Mouse (Mus musculus): ENCODE data around the gene Ugt1a5. TPM values are rescaled to one million over a fixed set of nuclear protein-coding genes. Genes with fewer than 3 reads are reported as not detected.
A peak's percentile ranks its signal among the peaks of the same experiment; 100 is the strongest.
"Not testable (repeated sequence)": the region's sequence is repeated elsewhere in the genome, so short reads cannot be mapped to it uniquely, and the experiment has no call there.

Gene Ugt1a5
- total and polyA plus RNA-seq, 2 experiments from 2014 or later, result not detected

DNA sequence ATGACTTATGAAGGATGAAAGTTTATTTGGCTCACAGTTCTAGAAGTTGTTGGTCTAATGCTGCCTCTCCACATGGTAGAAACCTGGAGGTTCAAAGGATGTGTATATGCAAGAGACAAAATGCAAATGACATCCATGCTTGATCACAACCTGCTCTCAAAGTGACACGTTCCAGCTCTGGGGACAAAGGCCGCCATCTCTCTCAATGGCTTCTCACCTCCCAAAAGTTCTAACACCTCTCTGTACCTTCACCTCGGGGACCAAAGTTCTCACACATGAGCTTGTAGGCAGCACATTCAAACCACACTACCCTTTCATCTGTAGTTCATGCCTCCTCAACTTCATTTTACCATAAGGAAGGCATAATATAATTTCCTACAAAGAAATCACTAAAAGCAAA lies 51.8 kb downstream of the Ugt1a5 start:
- TF ChIP-seq EP300 (IDR thresholded peaks at IDR 0.05; ENCODE audit: low read depth) (no peak), CTCF (IDR thresholded peaks at IDR 0.05; ENCODE audit: low read depth) (no peak)
- Histone ChIP-seq H3K4me1 (ENCODE audit: control insufficient read depth, insufficient read depth) (no peaks in the 10 kb centered on the region), H3K4me3 (ENCODE audit: low read depth, low read length) (no peak overlapping the region), H3K4me2 (ENCODE audit: low read depth, low read length) (no peak overlapping the region), H3K9ac (replicated peaks; ENCODE audit: low read depth, low read length) (no peak overlapping the region), H3K36me3 (replicated peaks; ENCODE audit: control insufficient read depth, insufficient read depth, low read length) (no peaks in the 10 kb centered on the region), H3K9me3 (replicated peaks; ENCODE audit: control insufficient read depth, low read length) (peaks cover 47% of the 10 kb centered on the region), H3K27ac (ENCODE audit: low read depth) (no peak overlapping the region), H3K27me3 (ENCODE audit: control insufficient read depth, insufficient read depth, low read length) (no peaks in the 10 kb centered on the region)
- peak; percentile 8 for DNase-seq (ENCODE audit: low spot score)
- ATAC-seq (ENCODE audit: insufficient read depth, low read depth), result no peak
- 31% methylated on average over 3 of the region's 3 CpGs for WGBS

DNA sequence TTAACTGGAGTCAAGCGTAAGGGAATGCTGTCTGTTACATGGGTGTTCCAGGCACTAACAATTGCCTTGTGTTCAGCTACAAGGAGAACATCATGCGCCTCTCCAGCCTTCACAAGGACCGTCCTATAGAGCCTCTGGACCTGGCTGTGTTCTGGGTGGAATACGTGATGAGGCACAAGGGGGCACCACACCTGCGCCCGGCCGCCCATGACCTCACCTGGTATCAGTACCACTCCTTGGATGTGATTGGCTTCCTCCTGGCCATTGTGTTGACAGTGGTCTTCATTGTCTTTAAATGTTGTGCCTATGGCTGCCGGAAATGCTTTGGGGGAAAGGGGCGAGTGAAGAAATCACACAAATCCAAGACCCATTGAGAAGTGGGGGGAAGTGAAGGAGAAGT lies 52.2 kb downstream of the Ugt1a5 start:
- 64% methylated on average over 9 of the region's 9 CpGs for WGBS
- Histone ChIP-seq H3K36me3 (replicated peaks; ENCODE audit: control insufficient read depth, insufficient read depth, low read length) (no peaks in the 10 kb centered on the region), H3K4me2 (ENCODE audit: low read depth, low read length) (no peak overlapping the region), H3K9ac (replicated peaks; ENCODE audit: low read depth, low read length) (no peak overlapping the region), H3K4me3 (ENCODE audit: low read depth, low read length) (no peak overlapping the region), H3K9me3 (replicated peaks; ENCODE audit: control insufficient read depth, low read length) (peaks cover 42% of the 10 kb centered on the region), H3K4me1 (ENCODE audit: control insufficient read depth, insufficient read depth) (no peaks in the 10 kb centered on the region), H3K27me3 (ENCODE audit: control insufficient read depth, insufficient read depth, low read length) (no peaks in the 10 kb centered on the region), H3K27ac (ENCODE audit: low read depth) (no peak overlapping the region)
- ATAC-seq (ENCODE audit: insufficient read depth, low read depth), result no peak
- no peak for DNase-seq (ENCODE audit: low spot score)
- no peak for TF ChIP-seq EP300 (IDR thresholded peaks at IDR 0.05; ENCODE audit: low read depth)
- no peak for TF ChIP-seq CTCF (IDR thresholded peaks at IDR 0.05; ENCODE audit: low read depth)

DNA sequence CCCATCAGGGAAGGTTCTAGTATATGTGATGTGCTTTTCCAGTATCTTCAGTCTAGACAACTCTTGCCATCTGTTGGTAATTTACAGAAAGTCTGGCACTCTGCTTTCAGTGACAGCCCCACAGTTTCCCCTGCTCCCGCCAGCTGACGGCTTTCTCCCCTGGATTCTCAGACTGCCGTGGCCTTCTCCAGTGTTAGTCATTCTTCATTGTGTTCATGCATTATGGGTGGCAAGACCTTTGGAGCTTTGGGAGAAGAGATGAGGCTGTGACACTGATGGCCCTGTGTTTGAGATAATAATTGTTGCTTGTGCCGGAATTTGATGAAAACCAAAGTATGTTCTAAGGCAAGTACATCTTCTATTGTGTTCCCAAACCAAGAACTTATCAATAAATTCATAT lies 52.8 kb downstream of the Ugt1a5 start:
- Histone ChIP-seq H3K9ac (replicated peaks; ENCODE audit: low read depth, low read length) (no peak overlapping the region), H3K4me3 (ENCODE audit: low read depth, low read length) (no peak overlapping the region), H3K36me3 (replicated peaks; ENCODE audit: control insufficient read depth, insufficient read depth, low read length) (no peaks in the 10 kb centered on the region), H3K4me1 (ENCODE audit: control insufficient read depth, insufficient read depth) (no peaks in the 10 kb centered on the region), H3K9me3 (replicated peaks; ENCODE audit: control insufficient read depth, low read length) (peaks cover 37% of the 10 kb centered on the region), H3K27me3 (ENCODE audit: control insufficient read depth, insufficient read depth, low read length) (no peaks in the 10 kb centered on the region), H3K27ac (ENCODE audit: low read depth) (no peak overlapping the region), H3K4me2 (ENCODE audit: low read depth, low read length) (no peak overlapping the region)
- 40% methylated on average over 4 of the region's 4 CpGs for WGBS
- DNase-seq (ENCODE audit: low spot score), result peak; percentile 8
- no peak for ATAC-seq (ENCODE audit: insufficient read depth, low read depth)
- TF ChIP-seq CTCF (IDR thresholded peaks at IDR 0.05; ENCODE audit: low read depth) (no peak), EP300 (IDR thresholded peaks at IDR 0.05; ENCODE audit: low read depth) (no peak)

DNA sequence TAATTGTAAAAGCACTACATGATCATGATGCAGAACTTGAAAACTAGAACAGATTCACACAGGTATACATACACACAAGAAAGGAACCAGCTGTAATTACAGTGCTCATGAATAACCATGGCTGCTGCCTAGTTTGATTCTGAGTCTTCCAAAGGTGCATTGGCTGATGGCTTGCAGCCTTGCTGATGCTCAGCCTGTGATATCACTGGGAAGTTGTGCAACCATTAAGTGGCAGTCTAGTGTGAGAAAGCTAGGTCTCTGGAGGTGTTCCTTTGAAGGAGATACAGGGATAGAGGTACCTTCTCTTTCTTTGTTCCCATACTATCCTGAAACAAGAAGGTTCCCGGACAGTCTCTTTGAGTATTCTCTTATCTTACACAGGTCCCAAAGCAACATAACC lies 53.2 kb downstream of the Ugt1a5 start:
- ATAC-seq (ENCODE audit: insufficient read depth, low read depth), result no peak
- Histone ChIP-seq H3K9me3 (replicated peaks; ENCODE audit: control insufficient read depth, low read length) (peaks cover 32% of the 10 kb centered on the region), H3K4me3 (ENCODE audit: low read depth, low read length) (no peak overlapping the region), H3K27me3 (ENCODE audit: control insufficient read depth, insufficient read depth, low read length) (no peaks in the 10 kb centered on the region), H3K27ac (ENCODE audit: low read depth) (no peak overlapping the region), H3K4me1 (ENCODE audit: control insufficient read depth, insufficient read depth) (no peaks in the 10 kb centered on the region), H3K4me2 (ENCODE audit: low read depth, low read length) (no peak overlapping the region), H3K9ac (replicated peaks; ENCODE audit: low read depth, low read length) (no peak overlapping the region), H3K36me3 (replicated peaks; ENCODE audit: control insufficient read depth, insufficient read depth, low read length) (no peaks in the 10 kb centered on the region)
- TF ChIP-seq EP300 (IDR thresholded peaks at IDR 0.05; ENCODE audit: low read depth) (no peak), CTCF (IDR thresholded peaks at IDR 0.05; ENCODE audit: low read depth) (no peak)
- no peak for DNase-seq (ENCODE audit: low spot score)
- WGBS, result 10% methylated on average over 1 of the region's 1 CpGs

DNA sequence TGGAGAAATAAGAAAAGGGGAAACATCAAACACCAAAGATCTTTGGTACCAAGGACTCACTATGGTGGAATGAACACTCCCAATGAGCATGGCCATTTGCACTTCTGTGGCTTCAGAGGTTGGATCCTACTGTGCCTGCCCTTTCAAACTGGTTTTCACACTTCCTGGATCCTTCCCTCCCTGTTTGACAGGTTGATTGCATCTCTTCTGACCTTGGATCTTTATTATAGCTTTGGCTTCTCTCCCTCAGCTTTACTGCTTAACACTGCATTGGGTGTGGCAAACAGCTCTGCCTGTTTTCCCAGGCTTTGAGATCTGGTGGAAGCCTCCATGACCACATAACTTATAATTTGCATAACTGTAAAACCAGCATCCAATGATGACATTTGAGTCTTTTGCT lies 54.5 kb downstream of the Ugt1a5 start:
- TF ChIP-seq CTCF (IDR thresholded peaks at IDR 0.05; ENCODE audit: low read depth), result no peak
- no peak for TF ChIP-seq EP300 (IDR thresholded peaks at IDR 0.05; ENCODE audit: low read depth)
- Histone ChIP-seq H3K27ac (ENCODE audit: low read depth) (no peak overlapping the region), H3K9ac (replicated peaks; ENCODE audit: low read depth, low read length) (no peak overlapping the region), H3K4me3 (ENCODE audit: low read depth, low read length) (no peak overlapping the region), H3K4me2 (ENCODE audit: low read depth, low read length) (no peak overlapping the region), H3K9me3 (replicated peaks; ENCODE audit: control insufficient read depth, low read length) (peaks cover 23% of the 10 kb centered on the region), H3K27me3 (ENCODE audit: control insufficient read depth, insufficient read depth, low read length) (no peaks in the 10 kb centered on the region), H3K4me1 (ENCODE audit: control insufficient read depth, insufficient read depth) (no peaks in the 10 kb centered on the region), H3K36me3 (replicated peaks; ENCODE audit: control insufficient read depth, insufficient read depth, low read length) (no peaks in the 10 kb centered on the region)
- no peak for DNase-seq (ENCODE audit: low spot score)
- ATAC-seq (ENCODE audit: insufficient read depth, low read depth), result no peak

DNA sequence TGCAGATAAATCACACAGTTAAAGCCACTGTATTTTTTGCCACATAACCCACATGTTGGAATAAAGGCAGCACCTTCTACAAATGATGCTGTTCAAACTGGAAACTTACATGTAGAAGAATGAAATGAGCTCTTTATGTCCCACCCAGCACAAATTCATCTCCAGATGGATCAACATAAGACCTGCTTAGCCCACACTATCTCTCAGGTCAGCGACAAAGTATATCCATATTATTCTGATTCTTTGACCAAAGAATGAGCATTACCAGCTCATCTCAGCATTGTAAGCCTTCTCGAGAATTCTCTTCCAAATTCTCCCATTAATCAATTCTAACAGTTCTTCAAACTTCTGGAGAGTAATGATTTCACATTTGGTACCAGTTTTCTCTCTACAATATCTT lies 56.4 kb downstream of the Ugt1a5 start:
- peaks cover 25% of the 10 kb centered on the region for H3K9me3 ChIP-seq (replicated peaks; ENCODE audit: control insufficient read depth, low read length)
- ATAC-seq (ENCODE audit: insufficient read depth, low read depth) (no peak), DNase-seq (ENCODE audit: low spot score) (no peak)
- WGBS, result 35% methylated on average over 2 of the region's 2 CpGs
- H3K27me3 ChIP-seq (ENCODE audit: control insufficient read depth, insufficient read depth, low read length), result no peaks in the 10 kb centered on the region
- no peak for TF ChIP-seq CTCF (IDR thresholded peaks at IDR 0.05; ENCODE audit: low read depth)
- TF ChIP-seq EP300 (IDR thresholded peaks at IDR 0.05; ENCODE audit: low read depth), result no peak
- H3K27ac ChIP-seq (ENCODE audit: low read depth), result no peak overlapping the region
- H3K4me1 ChIP-seq (ENCODE audit: control insufficient read depth, insufficient read depth), result no peaks in the 10 kb centered on the region
- H3K36me3 ChIP-seq (replicated peaks; ENCODE audit: control insufficient read depth, insufficient read depth, low read length), result no peaks in the 10 kb centered on the region
- no peak overlapping the region for H3K9ac ChIP-seq (replicated peaks; ENCODE audit: low read depth, low read length)
- no peak overlapping the region for H3K4me3 ChIP-seq (ENCODE audit: low read depth, low read length)
- H3K4me2 ChIP-seq (ENCODE audit: low read depth, low read length), result no peak overlapping the region

DNA sequence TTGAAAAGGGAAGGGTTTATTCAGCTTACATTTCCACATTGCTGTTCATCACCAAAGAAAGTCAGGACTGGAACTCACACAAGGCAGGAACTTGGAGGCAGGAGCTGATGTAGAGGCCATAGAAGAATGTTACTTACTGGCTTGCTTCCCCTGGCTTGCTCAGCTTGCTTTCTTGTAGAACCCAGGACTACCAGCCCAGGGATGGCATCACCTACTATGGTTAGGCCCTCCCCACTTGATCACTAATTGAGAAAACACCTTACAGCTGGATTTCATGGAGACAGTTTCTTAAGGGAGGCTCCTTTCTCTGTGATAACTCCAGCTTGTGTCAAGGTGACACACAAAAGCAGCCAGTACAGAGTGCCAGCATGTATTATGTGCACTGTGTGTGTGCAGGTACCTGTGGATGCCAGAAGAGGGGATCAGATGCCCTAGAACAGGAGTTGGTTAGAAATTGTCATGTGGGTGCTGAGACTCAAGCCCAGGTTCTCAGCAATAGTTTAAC lies 57.3 kb downstream of the Ugt1a5 start:
- H3K9ac ChIP-seq (replicated peaks; ENCODE audit: low read depth, low read length); H3K4me2 ChIP-seq (ENCODE audit: low read depth, low read length); H3K4me1 ChIP-seq (ENCODE audit: control insufficient read depth, insufficient read depth); H3K36me3 ChIP-seq (replicated peaks; ENCODE audit: control insufficient read depth, insufficient read depth, low read length); H3K27me3 ChIP-seq (ENCODE audit: control insufficient read depth, insufficient read depth, low read length); H3K27ac ChIP-seq (ENCODE audit: low read depth); ATAC-seq (ENCODE audit: insufficient read depth, low read depth); DNase-seq (ENCODE audit: low spot score); H3K4me3 ChIP-seq (ENCODE audit: low read depth, low read length): not testable (repeated sequence)
- H3K9me3 ChIP-seq (replicated peaks; ENCODE audit: control insufficient read depth, low read length), result peaks cover 28% of the 10 kb centered on the region

All from heart, postnatal 0 days (tissue).